Mouse (Mus musculus): ENCODE data around the gene Nrxn2. TPM values are rescaled to one million over a fixed set of nuclear protein-coding genes. Genes with fewer than 3 reads are reported as not detected.
A peak's percentile ranks its signal among the peaks of the same experiment; 100 is the strongest.

Gene Nrxn2
- total and polyA plus RNA-seq, 2 experiments from 2014 or later = 49.4 to 256 TPM

DNA sequence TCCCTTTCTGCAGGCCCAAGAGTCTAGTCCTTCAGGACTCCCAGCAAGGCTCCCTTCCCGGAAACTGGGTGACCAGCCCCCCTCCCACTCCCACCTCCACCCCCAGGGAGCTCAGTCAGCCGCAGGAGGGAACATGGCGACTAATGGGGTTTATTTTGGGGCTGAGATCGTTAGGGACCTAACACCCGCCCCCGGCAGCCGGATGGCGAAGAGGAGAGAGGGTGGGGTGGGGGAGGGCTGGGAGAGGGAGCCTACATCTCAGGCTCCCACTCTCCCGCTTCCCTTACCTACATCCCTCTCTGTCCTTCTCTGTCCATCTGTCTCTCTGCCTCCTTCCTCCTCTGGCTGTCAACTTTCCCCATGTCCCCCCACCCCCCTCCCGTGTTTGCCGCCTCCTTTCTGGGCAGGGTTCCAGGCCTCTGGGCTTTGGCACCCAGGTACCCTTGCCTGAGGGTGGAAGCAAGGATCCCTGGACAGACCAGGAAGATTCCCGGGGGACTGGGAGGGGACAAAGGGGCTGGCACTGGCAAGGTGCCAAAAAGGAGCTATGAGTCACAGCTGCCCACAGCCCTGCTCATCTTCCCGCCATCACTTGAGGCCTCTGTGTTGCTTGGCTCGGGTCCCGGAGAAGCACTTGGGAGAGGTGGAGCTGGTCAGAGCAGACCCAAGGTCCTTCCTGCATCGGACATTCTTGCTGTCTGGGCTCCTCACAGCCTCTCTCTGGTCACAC is 85.6 kb downstream of the Nrxn2 start:
- Histone ChIP-seq H3K27me3 (ENCODE audit: insufficient read depth, low read length) (no peaks in the 10 kb centered on the region), H3K36me3 (ENCODE audit: insufficient read depth) (peaks cover 37% of the 10 kb centered on the region), H3K4me2 (ENCODE audit: low read depth) (peak overlapping the region; percentile 86), H3K9me3 (ENCODE audit: low read length) (no peaks in the 10 kb centered on the region), H3K27ac (ENCODE audit: low read depth, low read length) (peak overlapping the region; percentile 93), H3K4me3 (ENCODE audit: low read depth, low read length) (no peak overlapping the region; the same call in 1 of the 2 replicates), H3K4me1 (ENCODE audit: insufficient read depth) (peaks cover 18% of the 10 kb centered on the region), H3K9ac (peak overlapping the region; percentile 73)
- ATAC-seq = no peak
- no peak for DNase-seq
- 22% methylated on average over 16 of the region's 16 CpGs for WGBS
- TF ChIP-seq CTCF (IDR thresholded peaks at IDR 0.05; ENCODE audit: low read depth) = no peak

- TF ChIP-seq CTCF (IDR thresholded peaks at IDR 0.05; ENCODE audit: low read depth) = no peak
- H3K4me2 ChIP-seq (ENCODE audit: low read depth) = peak overlapping the region; percentile 86; the same call in 1 of the 2 replicates
- no peaks in the 10 kb centered on the region for H3K27me3 ChIP-seq (ENCODE audit: insufficient read depth, low read length)
- no peak for DNase-seq
- WGBS = 89% methylated on average over 12 of the region's 12 CpGs
- peaks cover 42% of the 10 kb centered on the region for H3K36me3 ChIP-seq (ENCODE audit: insufficient read depth)
- peak overlapping the region; percentile 93; the same call in 1 of the 2 replicates for H3K27ac ChIP-seq (ENCODE audit: low read depth, low read length)
- no peak overlapping the region for H3K4me3 ChIP-seq (ENCODE audit: low read depth, low read length)
- H3K9ac ChIP-seq = peak overlapping the region; percentile 73; the same call in 1 of the 2 replicates
- peaks cover 18% of the 10 kb centered on the region for H3K4me1 ChIP-seq (ENCODE audit: insufficient read depth)
- H3K9me3 ChIP-seq (ENCODE audit: low read length) = no peaks in the 10 kb centered on the region
- ATAC-seq = no peak
Observed at GRCm38 (mm10) chr19:6504656-6505045, 86.1 kb downstream of the Nrxn2 start.

- ATAC-seq (no peak), DNase-seq (no peak)
- Histone ChIP-seq H3K4me1 (ENCODE audit: insufficient read depth) (peaks cover 18% of the 10 kb centered on the region), H3K27me3 (ENCODE audit: insufficient read depth, low read length) (no peaks in the 10 kb centered on the region), H3K36me3 (ENCODE audit: insufficient read depth) (peaks cover 67% of the 10 kb centered on the region), H3K27ac (ENCODE audit: low read depth, low read length) (peak overlapping the region; percentile 45; the same call in 1 of the 2 replicates), H3K9me3 (ENCODE audit: low read length) (no peaks in the 10 kb centered on the region), H3K4me2 (ENCODE audit: low read depth) (no peak overlapping the region), H3K4me3 (ENCODE audit: low read depth, low read length) (no peak overlapping the region), H3K9ac (no peak overlapping the region)
- no peak for TF ChIP-seq CTCF (IDR thresholded peaks at IDR 0.05; ENCODE audit: low read depth)
- WGBS = 53% methylated on average over 10 of the region's 10 CpGs
Observed at GRCm38 (mm10) chr19:6507393-6507792, 88.9 kb downstream of the Nrxn2 start.

DNA sequence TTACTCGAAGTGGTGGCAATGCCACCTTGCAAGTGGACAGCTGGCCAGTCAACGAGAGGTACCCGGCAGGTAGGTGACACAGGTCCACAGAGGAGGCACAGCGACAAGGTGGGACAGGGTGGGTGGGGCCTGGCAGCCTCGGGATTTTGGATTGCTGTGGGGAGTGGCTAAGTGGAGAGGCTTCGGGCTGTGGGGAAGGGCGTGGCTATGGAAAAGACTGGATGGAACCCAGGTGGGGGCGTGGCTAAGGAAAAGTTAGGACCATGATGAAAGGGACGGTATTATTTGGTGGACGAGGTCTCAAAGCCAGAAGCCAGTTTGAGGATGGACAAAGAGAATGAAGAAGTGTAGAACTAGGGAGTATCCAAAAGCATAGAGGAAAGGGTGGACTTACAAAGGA is 91.3 kb downstream of the Nrxn2 start:
- Histone ChIP-seq H3K36me3 (ENCODE audit: insufficient read depth) (peaks cover 80% of the 10 kb centered on the region), H3K27ac (ENCODE audit: low read depth, low read length) (no peak overlapping the region)
- no peak for TF ChIP-seq CTCF (IDR thresholded peaks at IDR 0.05; ENCODE audit: low read depth)

GRCm38 (mm10) chr19:6510546-6510945 is 92.0 kb downstream of the Nrxn2 start:
- peaks cover 75% of the 10 kb centered on the region for H3K36me3 ChIP-seq (ENCODE audit: insufficient read depth)
- ATAC-seq (no peak), DNase-seq (no peak)
- H3K4me1 ChIP-seq (ENCODE audit: insufficient read depth) = no peaks in the 10 kb centered on the region
- no peak overlapping the region for H3K27ac ChIP-seq (ENCODE audit: low read depth, low read length)
- no peaks in the 10 kb centered on the region for H3K9me3 ChIP-seq (ENCODE audit: low read length)
- no peak overlapping the region for H3K4me2 ChIP-seq (ENCODE audit: low read depth)
- no peak overlapping the region for H3K9ac ChIP-seq
- no peak overlapping the region for H3K4me3 ChIP-seq (ENCODE audit: low read depth, low read length)
- 90% methylated on average over 2 of the region's 2 CpGs for WGBS
- no peak for TF ChIP-seq CTCF (IDR thresholded peaks at IDR 0.05; ENCODE audit: low read depth)
- no peaks in the 10 kb centered on the region for H3K27me3 ChIP-seq (ENCODE audit: insufficient read depth, low read length)

More for the DNA sequence above, 91.3 kb downstream of the Nrxn2 start:
- Histone ChIP-seq H3K4me3 (ENCODE audit: low read depth, low read length) (no peak overlapping the region), H3K4me2 (ENCODE audit: low read depth) (no peak overlapping the region), H3K27me3 (ENCODE audit: insufficient read depth, low read length) (no peaks in the 10 kb centered on the region), H3K4me1 (ENCODE audit: insufficient read depth) (no peaks in the 10 kb centered on the region), H3K9me3 (ENCODE audit: low read length) (no peaks in the 10 kb centered on the region), H3K9ac (no peak overlapping the region)
- ATAC-seq (no peak), DNase-seq (no peak)
- 82% methylated on average over 10 of the region's 10 CpGs for WGBS

DNA sequence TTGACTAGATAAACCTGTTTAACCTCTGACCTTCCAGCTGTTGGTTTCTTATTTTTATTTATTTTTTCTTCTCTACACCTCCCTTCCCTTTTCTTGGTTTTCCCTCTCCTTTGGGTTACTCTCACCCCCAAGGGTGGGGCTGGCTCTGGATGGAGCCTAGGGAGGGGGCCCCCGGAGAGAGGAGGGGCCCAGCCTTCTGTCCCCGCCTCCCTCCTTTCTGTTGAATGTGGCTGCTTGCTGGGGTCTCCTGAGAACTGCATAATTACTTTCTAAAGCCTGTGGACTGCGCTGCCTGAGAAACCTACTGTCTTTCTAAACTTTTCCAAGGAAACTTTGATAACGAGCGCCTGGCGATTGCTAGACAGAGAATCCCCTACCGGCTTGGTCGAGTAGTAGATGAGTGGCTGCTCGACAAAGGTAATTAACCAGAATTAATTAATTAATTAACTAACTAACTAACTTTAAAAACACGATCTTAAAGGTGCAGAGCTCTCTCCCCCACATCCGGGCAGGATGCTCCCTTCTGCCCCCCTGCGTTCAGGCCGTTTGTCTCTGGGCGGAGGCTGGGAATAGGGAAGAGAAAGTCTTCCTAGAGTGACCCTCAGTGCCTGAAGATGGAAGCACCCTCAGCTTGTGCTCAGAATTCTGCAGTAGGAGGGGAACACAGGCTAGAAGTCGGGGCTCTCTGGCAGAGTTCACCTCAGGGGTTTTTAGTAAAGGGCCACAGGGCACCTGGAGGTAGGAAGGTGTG is 95.0 kb downstream of the Nrxn2 start:
- Histone ChIP-seq H3K4me3 (ENCODE audit: low read depth, low read length) (no peak overlapping the region), H3K9ac (no peak overlapping the region), H3K4me1 (ENCODE audit: insufficient read depth) (peaks cover 12% of the 10 kb centered on the region), H3K9me3 (ENCODE audit: low read length) (no peaks in the 10 kb centered on the region), H3K27ac (ENCODE audit: low read depth, low read length) (peak overlapping the region; percentile 4; the same call in 1 of the 2 replicates), H3K27me3 (ENCODE audit: insufficient read depth, low read length) (no peaks in the 10 kb centered on the region), H3K4me2 (ENCODE audit: low read depth) (no peak overlapping the region), H3K36me3 (ENCODE audit: insufficient read depth) (peaks cover 68% of the 10 kb centered on the region)
- TF ChIP-seq CTCF (IDR thresholded peaks at IDR 0.05; ENCODE audit: low read depth) = peak; percentile 32
- ATAC-seq (no peak), DNase-seq (no peak)
- 15% methylated on average over 15 of the region's 15 CpGs for WGBS

DNA sequence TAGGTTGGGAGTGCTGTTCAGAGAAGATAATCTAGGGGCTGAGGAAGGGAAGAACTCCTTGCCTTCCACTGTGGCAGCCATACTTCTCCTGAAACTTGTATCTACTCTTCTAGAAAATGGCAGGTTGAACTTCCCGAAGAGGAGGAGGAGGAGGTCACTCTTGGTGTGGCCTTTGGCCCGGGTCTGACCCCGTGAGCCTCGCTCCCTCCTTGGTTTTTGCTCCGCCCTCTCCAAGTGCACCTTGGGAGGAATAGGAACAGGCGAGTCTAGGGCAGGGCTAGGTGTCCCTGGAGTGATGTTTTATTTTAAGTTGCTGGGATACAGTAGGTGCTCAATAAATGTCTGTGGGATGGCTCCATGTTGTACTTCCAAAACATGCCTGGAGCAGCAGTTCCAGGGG is 96.4 kb downstream of the Nrxn2 start:
- Histone ChIP-seq H3K36me3 (ENCODE audit: insufficient read depth) (peaks cover 69% of the 10 kb centered on the region), H3K9me3 (ENCODE audit: low read length) (no peaks in the 10 kb centered on the region), H3K27ac (ENCODE audit: low read depth, low read length) (no peak overlapping the region), H3K4me3 (ENCODE audit: low read depth, low read length) (no peak overlapping the region), H3K4me1 (ENCODE audit: insufficient read depth) (peaks cover 21% of the 10 kb centered on the region), H3K9ac (no peak overlapping the region), H3K27me3 (ENCODE audit: insufficient read depth, low read length) (no peaks in the 10 kb centered on the region), H3K4me2 (ENCODE audit: low read depth) (no peak overlapping the region)
- 80% methylated on average over 6 of the region's 6 CpGs for WGBS
- no peak for ATAC-seq
- no peak for DNase-seq
- TF ChIP-seq CTCF (IDR thresholded peaks at IDR 0.05; ENCODE audit: low read depth) = no peak
